ENCODE assay signal across 8 mouse cellular contexts in genomic region chrX:170735786-170736185, GRCm38 (mm10).
DNase-seq lines count a peak whose midpoint lies in the region; TF ChIP-seq lines count a peak whose summit lies in the region.
"Not testable (repeated sequence)": the region's sequence is repeated elsewhere in the genome, so short reads cannot be mapped to it uniquely, and the experiment has no call there.

No protein-coding gene starts in this region.

- H3K4me1 ChIP-seq in heart, adult 2 months (ENCODE audit: control insufficient read depth, insufficient read depth, low read length), result not testable (repeated sequence)

- not testable (repeated sequence) for H3K27me3 ChIP-seq in heart, adult 2 months (ENCODE audit: control insufficient read depth, insufficient read depth, low read length)

- not testable (repeated sequence) for H3K36me3 ChIP-seq in heart, adult 2 months (ENCODE audit: control insufficient read depth, insufficient read depth, low read length)

- not testable (repeated sequence) for H3K79me2 ChIP-seq in heart, adult 2 months (replicated peaks; ENCODE audit: control insufficient read depth, insufficient read depth, low read length)

- H3K4me3 ChIP-seq in heart, adult 2 months, result not testable (repeated sequence)

- peak; percentile 0 for DNase-seq in B cell, adult 2 months
- peak; percentile 0 for DNase-seq in adrenal gland, postnatal 14 days
- peak; percentile 1 to 13 for DNase-seq in heart, adult 2 months
- peak; percentile 0 for DNase-seq in kidney, adult 8-10 months
- DNase-seq in liver, result peak; percentile 2
- DNase-seq in lung, postnatal 36 days, result peak; percentile 0
- DNase-seq in retina, embryonic 14.5 days (ENCODE audit: low spot score), result peak; percentile 0
- DNase-seq in thymus, adult 18-20 months, result peak; percentile 0 to 2

- TF ChIP-seq POLR2A in heart, adult 2 months (IDR thresholded peaks at IDR 0.05; ENCODE audit: insufficient read depth, low read depth, low read length), result not testable (repeated sequence)

- WGBS in heart, adult 2 months, result 62% methylated on average over 6 of the region's 6 CpGs

- H3K27ac ChIP-seq in heart, adult 2 months, result not testable (repeated sequence)

- not testable (repeated sequence) for TF ChIP-seq EP300 in heart, adult 2 months (IDR thresholded peaks at IDR 0.05; ENCODE audit: insufficient read depth, low read depth, low read length)

- TF ChIP-seq CTCF in heart, adult 2 months (IDR thresholded peaks at IDR 0.05), result not testable (repeated sequence)

- H3K9ac ChIP-seq in heart, adult 2 months (ENCODE audit: low read depth, low read length), result not testable (repeated sequence)

- intact Hi-C loops in heart, adult 2 months (cut with DNase I), result not testable (repeated sequence)
